Mouse (Mus musculus): Measurements from ENCODE around the gene Pef1. TPM values are rescaled to one million over a fixed set of nuclear protein-coding genes. Genes with fewer than 3 reads are reported as not detected.
A peak's percentile ranks its signal among the peaks of the same experiment; 100 is the strongest.

Pef1 gene
- 10 to 100 TPM; 29.3 to 31.7 TPM for total RNA-seq (2021)
- long read RNA-seq, experiment 1, transcript Pef1-201 (5 exons, 1,551 nt): major isoform, 36 of 47 reads
- long read RNA-seq, experiment 1, partial matches to known transcripts: 9 of 47 reads
- long read RNA-seq, experiment 1, other reads (novel, unspliced or antisense): 2 of 47 reads
- long read RNA-seq, experiment 2, transcript Pef1-201 (5 exons, 1,551 nt): major isoform, 15 of 19 reads
- long read RNA-seq, experiment 2, partial matches to known transcripts: 3 of 19 reads
- long read RNA-seq, experiment 2, other reads (novel, unspliced or antisense): 1 of 19 reads

DNA sequence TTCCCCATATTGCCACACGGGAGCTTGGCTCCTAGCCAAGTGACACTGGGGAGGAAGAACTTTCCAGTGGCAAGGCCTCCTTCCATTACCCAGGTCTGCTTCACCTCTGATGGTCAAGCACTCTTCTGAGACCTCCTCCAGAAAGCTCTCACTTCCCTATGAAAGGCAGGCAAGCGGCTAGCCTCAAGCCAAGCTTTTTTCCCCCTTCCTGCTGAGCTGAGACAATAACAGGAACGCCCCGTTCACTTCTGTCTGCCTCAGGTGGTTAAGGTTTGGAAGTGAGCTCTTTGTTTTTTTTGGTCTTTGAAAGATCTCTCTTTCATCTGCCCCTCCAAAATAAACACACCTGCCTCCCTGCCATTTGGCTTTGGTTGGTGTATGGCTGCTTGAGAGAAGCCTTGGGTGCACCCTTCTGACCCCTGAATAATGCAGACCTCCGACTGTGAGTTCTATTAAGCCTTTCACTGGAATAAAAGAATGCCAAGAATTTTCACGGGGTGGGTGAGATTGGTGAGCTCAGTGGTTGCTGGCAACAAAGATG, at the start of gene Pef1:
Gene Pef1, plus strand, starts transcription at position 448 of the 541 bp plus-strand sequence.
- DNase-seq: no peak

- no peak for DNase-seq
These were observed 49.2 kb upstream of the Pef1 start for GRCm38 (mm10) chr4:130053111-130053510.

GRCm38 (mm10) chr4:130054727-130055126, 47.6 kb upstream of the Pef1 start:
- DNase-seq: no peak

GRCm38 (mm10) chr4:130055160-130056010, 47.0 kb upstream of the Pef1 start:
- no peak for DNase-seq

GRCm38 (mm10) chr4:130056011-130056322, 46.4 kb upstream of the Pef1 start:
- DNase-seq: no peak

GRCm38 (mm10) chr4:130056471-130056870, 45.9 kb upstream of the Pef1 start:
- DNase-seq: no peak

DNA sequence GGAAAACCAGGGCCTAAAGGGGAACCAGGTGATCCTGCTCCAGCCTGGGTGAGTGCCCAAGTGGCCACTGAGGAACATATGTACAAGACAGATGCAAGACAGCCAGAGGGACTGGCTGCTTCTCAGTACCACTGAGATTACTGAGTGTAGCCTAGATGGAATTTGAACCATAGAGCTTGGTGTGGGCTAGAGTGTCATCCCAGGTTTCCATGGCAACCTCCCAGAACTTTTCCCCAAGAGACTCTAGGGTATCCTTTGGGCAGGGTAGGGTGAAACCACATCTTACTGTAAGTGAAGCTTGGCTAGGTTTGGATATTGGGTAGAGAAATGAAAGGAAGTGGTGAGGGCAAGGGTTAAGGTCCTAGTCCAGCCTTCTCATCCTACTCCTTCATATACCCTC, 41.4 kb upstream of the Pef1 start:
- no peak for DNase-seq

DNA sequence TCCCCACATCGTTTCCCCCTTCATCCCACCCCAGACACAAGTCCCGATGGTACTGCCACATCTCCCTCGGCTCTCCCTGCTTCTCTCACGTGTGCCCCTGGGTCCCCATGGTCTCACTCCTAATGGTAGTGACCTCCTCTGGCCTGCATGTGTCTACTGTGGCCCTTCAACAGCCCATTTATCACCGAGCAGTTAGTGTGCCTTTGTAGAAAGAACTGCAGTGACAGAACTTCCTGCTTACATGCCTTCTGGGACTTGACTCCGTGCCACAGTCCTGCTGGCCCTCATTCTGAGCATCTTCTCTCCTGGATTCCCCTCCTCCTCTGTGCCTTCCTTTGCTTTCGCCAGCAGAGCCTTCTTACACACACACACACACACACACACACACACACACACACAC, 39.2 kb upstream of the Pef1 start:
- DNase-seq: no peak

- peak; percentile 63 for DNase-seq
These were observed 35.5 kb upstream of the Pef1 start for GRCm38 (mm10) chr4:130066816-130067215.

GRCm38 (mm10) chr4:130070523-130070922, 31.8 kb upstream of the Pef1 start:
- no peak for DNase-seq

GRCm38 (mm10) chr4:130071758-130072157, 30.6 kb upstream of the Pef1 start:
- no peak for DNase-seq

- no peak for DNase-seq
These were observed 29.0 kb upstream of the Pef1 start for GRCm38 (mm10) chr4:130073367-130073766.

DNA sequence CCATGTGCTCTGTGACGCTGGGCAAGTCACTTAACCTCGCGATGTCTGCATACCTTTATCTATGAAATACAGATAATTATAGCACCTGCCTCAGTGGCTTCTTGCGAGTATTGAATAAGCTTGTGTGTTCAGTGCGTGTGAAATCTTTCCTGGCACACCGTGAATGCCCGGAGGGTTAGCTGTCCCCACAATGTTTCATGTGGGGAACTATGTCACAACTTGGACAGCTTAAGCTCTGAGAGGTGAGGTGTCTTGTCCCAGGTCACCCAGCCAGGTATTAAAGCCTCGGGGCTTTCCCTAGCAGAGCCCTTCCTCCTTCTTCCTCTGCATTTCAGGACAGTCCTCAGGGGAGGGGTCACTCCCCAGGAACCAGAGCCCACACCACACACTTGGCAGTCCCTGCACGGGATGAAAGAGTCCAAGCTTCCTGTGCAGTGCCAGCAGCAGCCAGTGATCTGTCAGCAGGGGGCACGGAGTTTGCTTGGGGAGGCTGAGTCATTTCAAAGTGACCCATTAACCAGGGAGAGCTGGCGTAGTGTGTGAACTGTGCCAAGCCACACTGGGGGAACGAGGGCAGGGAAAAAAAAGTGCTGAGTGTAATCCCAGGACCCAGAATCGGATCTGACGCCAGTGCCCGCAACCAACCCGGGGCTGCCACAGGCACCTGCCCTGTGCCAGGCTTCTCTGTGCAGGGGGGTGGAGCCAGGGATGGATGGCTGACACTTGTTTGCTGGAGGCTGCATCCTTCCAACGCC, 27.4 kb upstream of the Pef1 start:
- DNase-seq: no peak

GRCm38 (mm10) chr4:130076856-130077255, 25.5 kb upstream of the Pef1 start:
- DNase-seq: peak; percentile 54

GRCm38 (mm10) chr4:130078816-130079485, 23.4 kb upstream of the Pef1 start:
- DNase-seq: no peak

DNA sequence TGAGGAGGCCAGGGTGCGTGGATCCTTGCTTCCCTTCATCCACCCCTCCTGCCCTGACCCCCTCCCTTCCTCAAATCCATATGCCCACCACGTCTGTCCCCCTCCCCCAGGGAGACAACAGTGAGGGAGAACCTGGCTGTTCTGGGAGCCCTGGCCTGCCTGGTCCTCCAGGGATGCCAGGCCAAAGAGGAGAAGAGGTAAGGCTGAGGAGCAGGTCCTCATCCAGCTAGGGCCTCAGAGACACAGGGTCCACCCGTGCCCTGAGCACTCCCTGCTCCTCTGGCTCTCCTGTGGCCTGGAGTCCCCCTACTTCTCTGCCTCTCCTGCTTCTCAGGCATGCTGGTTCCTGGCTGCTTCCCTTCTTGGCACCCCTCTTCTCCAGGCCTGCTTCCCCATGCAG, 22.8 kb upstream of the Pef1 start:
- no peak for DNase-seq

DNA sequence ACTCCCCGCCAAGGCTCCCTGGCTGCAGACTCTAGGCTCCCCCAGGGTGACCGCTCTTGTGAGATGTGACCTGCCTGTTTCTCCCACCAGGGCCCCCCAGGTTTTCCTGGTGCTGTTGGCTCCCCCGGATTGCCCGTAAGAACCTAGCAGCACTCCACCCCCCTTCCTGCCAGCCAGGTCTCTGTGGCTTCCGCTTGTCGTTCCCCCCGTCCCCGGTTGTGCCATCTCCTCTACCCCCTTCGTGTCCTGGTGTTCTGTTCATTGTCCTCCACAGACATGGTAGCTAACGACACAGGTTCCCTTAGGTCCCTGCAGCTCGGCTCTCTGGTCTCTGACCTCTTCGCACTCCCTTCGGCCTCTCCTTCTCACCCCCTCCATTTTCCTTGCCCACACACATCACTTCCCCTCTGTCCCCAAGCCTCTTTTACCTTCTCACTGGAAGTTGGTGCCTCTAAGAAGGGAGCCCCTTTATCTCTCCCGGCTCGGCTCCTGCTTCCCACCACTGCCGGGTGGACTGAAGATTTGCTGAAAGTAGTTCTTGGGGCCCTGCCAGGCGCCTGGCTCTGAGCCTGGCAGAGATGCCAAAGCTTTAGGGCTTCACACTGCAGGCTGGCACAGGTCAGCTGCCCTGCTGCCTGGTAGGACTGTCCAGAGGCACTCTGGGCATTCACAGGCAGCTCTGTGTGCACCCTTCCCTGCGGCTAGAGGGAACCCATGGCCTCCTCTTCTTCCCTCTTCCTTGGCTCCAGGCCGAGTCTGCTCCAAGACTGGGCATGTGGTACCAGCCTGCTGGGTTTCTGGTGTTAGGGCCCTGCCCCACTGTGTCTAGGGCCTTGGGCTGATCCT, 20.8 kb upstream of the Pef1 start:
- DNase-seq: peak; percentile 72

GRCm38 (mm10) chr4:130082211-130082610, 20.1 kb upstream of the Pef1 start:
- no peak for DNase-seq

- DNase-seq: no peak
These were observed 17.9 kb upstream of the Pef1 start for GRCm38 (mm10) chr4:130084331-130084945.

- no peak for DNase-seq
These were observed 17.0 kb upstream of the Pef1 start for GRCm38 (mm10) chr4:130085246-130085820.
